Mouse (Mus musculus): ENCODE results near the gene Prkd2.

DNA sequence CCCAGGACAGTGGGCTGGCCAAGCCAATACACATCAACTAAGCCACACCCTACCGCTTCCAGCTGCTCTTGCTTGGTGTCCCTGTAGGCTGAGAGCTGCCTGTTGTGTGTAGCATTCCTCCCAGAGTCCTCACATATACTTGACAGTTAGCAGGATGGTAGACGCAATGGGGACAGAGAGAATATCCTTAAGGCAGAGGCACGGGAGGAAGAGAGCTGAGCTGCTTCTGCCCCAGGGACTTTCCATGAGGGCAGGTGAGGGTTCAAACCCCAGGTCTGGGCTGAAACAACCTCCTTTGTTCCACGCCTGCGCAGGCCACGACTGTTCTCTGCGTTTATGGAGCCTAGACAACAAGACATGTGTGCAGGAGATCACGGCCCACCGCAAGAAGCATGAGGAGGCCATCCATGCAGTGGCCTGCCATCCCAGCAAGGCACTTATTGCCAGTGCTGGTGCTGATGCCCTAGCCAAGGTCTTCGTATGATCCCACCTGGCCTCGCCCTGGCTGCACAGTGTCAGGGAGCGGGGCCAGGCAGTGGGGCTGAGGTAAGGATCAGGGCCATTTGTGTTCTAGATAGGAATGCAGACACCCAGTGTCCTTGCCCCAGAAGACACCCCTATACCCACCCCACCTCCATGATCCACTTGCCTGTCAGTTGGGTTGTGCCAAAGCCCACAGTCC lies 3.1 kb upstream of the Prkd2 start:
- TF ChIP-seq POLR2A (IDR thresholded peaks at IDR 0.05; ENCODE audit: borderline replicate concordance, extremely low read depth, low read depth, low read length) (no peak), CTCF (IDR thresholded peaks at IDR 0.05; ENCODE audit: insufficient read depth, low read length) (no peak)
